21 mouse cellular contexts compared by ENCODE assay signal in genomic region chr10:75521643-75522042, GRCm38 (mm10).
"Had no signal": no experiment of that assay in that cellular context is flagged by ENCODE, and none has a peak within 500 bp of the region (broad histone marks: within the 10 kb centered on the region; RNA-seq: fewer than 3 reads in every experiment).

No protein-coding gene starts in this region.

- H3K27me3 ChIP-seq: midbrain, embryonic 12.5 days; neural tube, embryonic 13.5 days; neural tube, embryonic 15.5 days; stomach, embryonic 15.5 days had no signal

- H3K4me3 ChIP-seq: midbrain, embryonic 10.5 days; midbrain, embryonic 12.5 days; myocyte; neural tube, embryonic 13.5 days; neural tube, embryonic 15.5 days; stomach, embryonic 15.5 days had no signal

- H3K27ac ChIP-seq: midbrain, embryonic 10.5 days; midbrain, embryonic 12.5 days; neural tube, embryonic 13.5 days; neural tube, embryonic 15.5 days; stomach, embryonic 15.5 days; stomach, postnatal 0 days had no signal

- ATAC-seq: midbrain, embryonic 16.5 days had no signal

- H3K9me3 ChIP-seq: midbrain, embryonic 10.5 days; midbrain, embryonic 12.5 days; neural tube, embryonic 13.5 days; neural tube, embryonic 15.5 days; stomach, embryonic 15.5 days had no signal

- DNase-seq: lung, adult 18-20 months; lung, embryonic 14.5 days; lung, postnatal 10 days; lung, postnatal 4 days; midbrain, embryonic 14.5 days; retina, postnatal 1 day; right cerebral cortex, adult 18-20 months; right cerebral cortex, postnatal 25 days; right cerebral cortex, postnatal 4 days; spleen, adult 18-20 months; thymus, adult 2 months; thymus, postnatal 25 days; thymus, postnatal 4 days had no signal

- H3K9ac ChIP-seq: lung, embryonic 14.5 days; midbrain, embryonic 12.5 days; neural tube, embryonic 13.5 days; neural tube, embryonic 15.5 days; stomach, embryonic 15.5 days had no signal

- H3K4me2 ChIP-seq: lung, embryonic 14.5 days; midbrain, embryonic 12.5 days; neural tube, embryonic 13.5 days; neural tube, embryonic 15.5 days; stomach, embryonic 15.5 days had no signal
